Mouse (Mus musculus) left cerebral cortex, adult 2 months (tissue): ENCODE measurements around the gene Itih4. TPM values are rescaled to one million over a fixed set of nuclear protein-coding genes. Genes with fewer than 3 reads are reported as not detected.

ENCODE experiments used
- DNase-seq, 2 experiments: peaks; one replicate each; pipeline ENCODE4 v3.0.0; 2021 to 2022; ENCODE audit warnings: low spot score in 2 of 2, mixed read lengths in 1 of 2; ENCODE audit errors: extremely low spot score in 1 of 2
- H3K27ac ChIP-seq: fragments of 200-600 bp; 2 replicates; pipeline ENCODE4 v1.8.1; 2022
- H3K4me3 ChIP-seq: fragments of 200-600 bp; 2 replicates; pipeline ENCODE4 v1.8.1; 2022
- CTCF ChIP-seq: fragments of 200-600 bp; IDR thresholded peaks from 2 replicates; pipeline ENCODE4 v1.8.1; 2022; ENCODE audit warnings: antibody characterized with exemption, mild to moderate bottlenecking, moderate library complexity
- intact Hi-C: fragments of 180-260 bp; cut with DNase I; formaldehyde crosslinking; loops from one replicate; pipeline ENCODE4 v1.15.1; 2025
- total RNA-seq, 2 experiments: library from RNA; stranded (reverse); gene quantifications; 2 replicates each; pipeline ENCODE4 v1.2.3; 2021

The Itih4 gene
- total RNA-seq, 2 experiments from 2014 or later = 0.12 TPM; not detected in 1

GRCm38 (mm10) chr14:30880811-30881717 lies 5.2 kb upstream of the Itih4 start:
- peak in 1 of 2 experiments; percentile 55 for DNase-seq
- intact Hi-C loops = no loop called here
- TF ChIP-seq CTCF = peak; percentile 73
- Histone ChIP-seq H3K4me3 (no peak overlapping the region), H3K27ac (no peak overlapping the region)

DNA sequence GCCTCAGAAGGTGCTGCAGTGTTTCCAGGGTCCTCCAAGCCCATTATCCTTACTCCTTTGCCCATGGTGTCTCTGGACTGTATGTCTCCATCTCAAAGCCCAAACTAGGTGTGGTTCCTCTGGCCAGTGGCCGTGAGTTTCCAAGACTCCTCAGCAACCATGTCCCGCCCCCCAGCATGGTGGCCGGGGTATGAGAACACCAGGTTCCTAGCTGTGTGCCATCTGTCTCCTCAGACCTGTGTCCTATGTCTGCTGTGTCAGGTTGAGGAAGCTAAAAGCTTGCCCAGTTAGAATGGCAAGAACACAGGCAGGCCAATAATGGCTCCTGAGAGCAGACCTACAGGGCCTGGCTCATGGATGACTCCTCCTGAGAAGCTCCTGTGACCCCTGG lies 4.6 kb upstream of the Itih4 start:
- TF ChIP-seq CTCF = no peak
- intact Hi-C loops = no loop called here
- H3K27ac ChIP-seq = no peak overlapping the region
- no peak overlapping the region for H3K4me3 ChIP-seq
- no peak for DNase-seq

DNA sequence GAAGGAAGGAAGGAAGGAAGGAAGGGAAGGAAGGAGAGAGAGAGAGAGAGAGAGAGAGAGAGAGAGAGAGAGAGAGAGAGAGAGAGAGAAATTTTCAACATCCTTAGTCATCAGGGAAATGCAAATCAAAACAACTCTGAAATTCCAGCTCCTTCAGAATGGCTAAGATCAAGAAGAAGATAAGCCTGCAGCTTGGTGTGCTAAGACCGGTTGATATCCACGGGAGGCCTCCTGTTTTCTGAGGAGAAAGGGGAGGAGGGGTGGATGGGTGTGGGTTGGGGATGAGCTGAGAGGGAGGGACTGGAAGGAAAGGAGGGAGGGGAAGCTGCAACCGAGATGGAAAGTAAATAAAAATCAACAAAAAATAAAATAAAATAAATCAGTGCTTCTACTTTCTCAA lies 978 bp upstream of the Itih4 start:
- DNase-seq = no peak
- no peak overlapping the region for H3K4me3 ChIP-seq
- intact Hi-C loops = no loop called here
- TF ChIP-seq CTCF = no peak
- H3K27ac ChIP-seq = no peak overlapping the region

DNA sequence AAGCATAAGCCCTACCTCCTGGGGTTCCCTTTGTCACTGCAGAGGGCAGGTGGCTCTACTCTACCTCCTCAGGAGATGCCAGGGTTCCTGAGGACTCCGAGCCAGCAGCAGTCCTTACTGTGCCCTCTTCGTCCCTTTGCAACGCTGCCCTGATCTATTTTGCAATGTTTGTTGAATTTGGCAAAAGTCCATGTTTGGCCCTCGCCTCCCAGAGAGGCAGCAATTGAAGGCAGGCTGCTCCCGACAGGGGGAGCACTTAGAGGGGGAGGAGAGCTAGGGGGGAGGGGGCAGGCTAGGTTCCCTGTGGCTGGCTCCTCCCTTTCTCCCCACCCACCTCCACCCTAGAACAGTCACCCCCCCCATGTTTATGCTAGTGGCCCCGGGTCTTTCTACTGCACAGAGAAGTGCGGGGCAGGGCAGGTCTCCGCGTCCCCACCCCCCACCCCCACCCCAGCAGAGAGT lies 2.0 kb downstream of the Itih4 start:
- H3K27ac ChIP-seq = no peak overlapping the region
- intact Hi-C loops = no loop called here
- DNase-seq = no peak
- TF ChIP-seq CTCF = peak; percentile 25
- H3K4me3 ChIP-seq = no peak overlapping the region

DNA sequence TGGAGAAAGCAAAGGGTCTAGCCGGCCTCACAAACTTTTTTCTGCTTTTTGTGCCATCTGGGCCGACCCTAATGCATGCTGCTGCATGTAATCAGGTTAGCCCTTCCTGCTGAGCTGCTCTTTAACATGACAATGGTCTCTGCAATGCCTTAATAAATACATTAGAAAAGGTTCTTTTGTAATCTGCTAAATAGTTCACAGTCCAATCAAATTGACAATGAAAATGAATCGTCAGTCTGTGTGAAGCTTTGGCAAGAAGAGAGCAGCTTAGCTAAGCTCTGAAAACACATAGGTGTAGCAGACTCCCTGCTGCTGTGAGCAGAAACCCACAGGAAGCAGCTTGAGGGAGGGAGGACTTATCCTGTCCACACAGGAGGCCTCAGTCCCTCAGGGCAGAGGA lies 13.7 kb downstream of the Itih4 start:
- Histone ChIP-seq H3K4me3 (no peak overlapping the region), H3K27ac (no peak overlapping the region)
- DNase-seq = no peak
- no peak for TF ChIP-seq CTCF
- intact Hi-C loops = no loop called here

- Histone ChIP-seq H3K27ac (no peak overlapping the region), H3K4me3 (no peak overlapping the region)
- DNase-seq = no peak
- intact Hi-C loops = no loop called here
- TF ChIP-seq CTCF = no peak
Measured at GRCm38 (mm10) chr14:30902628-30903027, 16.4 kb downstream of the Itih4 start.

DNA sequence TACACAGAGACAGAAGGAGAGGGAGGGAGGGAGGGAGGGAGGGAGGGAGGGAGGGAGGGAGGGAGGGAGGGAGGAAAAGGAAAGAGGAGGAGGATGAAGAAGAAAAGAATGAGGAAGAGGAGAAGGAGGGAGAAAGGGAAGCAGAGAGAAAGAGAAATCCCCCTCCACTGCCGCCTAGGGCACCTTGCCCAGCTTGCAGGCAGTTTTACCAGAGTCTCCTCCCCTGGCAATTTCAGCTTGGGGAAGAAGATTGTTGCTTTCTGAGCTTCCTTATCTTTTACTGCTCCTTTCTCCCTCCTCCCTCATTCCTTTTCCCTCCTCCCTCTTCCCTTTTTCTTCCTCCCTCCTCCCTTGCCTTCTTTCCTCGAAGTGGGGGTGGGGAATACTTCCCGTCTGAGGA lies 16.8 kb downstream of the Itih4 start:
- Histone ChIP-seq H3K27ac (no peak overlapping the region), H3K4me3 (no peak overlapping the region)
- intact Hi-C loops = no loop called here
- no peak for TF ChIP-seq CTCF
- DNase-seq = no peak

- Histone ChIP-seq H3K4me3 (no peak overlapping the region), H3K27ac (no peak overlapping the region)
- intact Hi-C loops = no loop called here
- no peak for TF ChIP-seq CTCF
- DNase-seq = no peak
Measured at GRCm38 (mm10) chr14:30904307-30904706, 18.0 kb downstream of the Itih4 start.

GRCm38 (mm10) chr14:30906001-30906400 lies 19.7 kb downstream of the Itih4 start:
- TF ChIP-seq CTCF = no peak
- DNase-seq = no peak
- H3K4me3 ChIP-seq = no peak overlapping the region
- intact Hi-C loops = no loop called here
- no peak overlapping the region for H3K27ac ChIP-seq

DNA sequence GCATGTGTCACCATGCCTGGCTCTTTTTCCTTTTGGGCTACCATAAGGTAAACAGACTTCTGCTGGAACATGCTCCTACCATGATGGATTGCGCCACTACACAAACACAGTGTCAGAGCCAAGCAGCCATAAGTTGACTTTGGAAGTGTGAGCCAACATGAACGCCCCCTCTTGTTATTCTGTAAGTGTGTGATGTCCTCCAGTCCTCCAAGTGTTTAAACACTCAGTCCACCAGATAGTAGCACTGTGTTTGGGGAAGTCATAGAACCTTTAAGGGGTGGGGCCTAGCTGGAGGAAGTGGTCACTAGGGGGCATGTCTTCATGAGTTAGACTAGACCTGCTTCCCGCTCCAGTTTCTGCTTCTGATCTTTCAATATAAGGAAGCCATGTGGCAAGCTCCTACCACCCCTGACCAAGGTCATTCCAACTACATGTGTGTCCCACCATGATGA lies 21.6 kb downstream of the Itih4 start:
- H3K4me3 ChIP-seq = no peak overlapping the region
- no peak overlapping the region for H3K27ac ChIP-seq
- intact Hi-C loops = no loop called here
- DNase-seq = no peak
- TF ChIP-seq CTCF = no peak

- no peak for TF ChIP-seq CTCF
- H3K27ac ChIP-seq = no peak overlapping the region
- no peak for DNase-seq
- intact Hi-C loops = no loop called here
- H3K4me3 ChIP-seq = no peak overlapping the region
Measured at GRCm38 (mm10) chr14:30911141-30911540, 24.9 kb downstream of the Itih4 start.

- intact Hi-C loops = no loop called here
Measured at GRCm38 (mm10) chr14:30912641-30913040, 26.4 kb downstream of the Itih4 start.

DNA sequence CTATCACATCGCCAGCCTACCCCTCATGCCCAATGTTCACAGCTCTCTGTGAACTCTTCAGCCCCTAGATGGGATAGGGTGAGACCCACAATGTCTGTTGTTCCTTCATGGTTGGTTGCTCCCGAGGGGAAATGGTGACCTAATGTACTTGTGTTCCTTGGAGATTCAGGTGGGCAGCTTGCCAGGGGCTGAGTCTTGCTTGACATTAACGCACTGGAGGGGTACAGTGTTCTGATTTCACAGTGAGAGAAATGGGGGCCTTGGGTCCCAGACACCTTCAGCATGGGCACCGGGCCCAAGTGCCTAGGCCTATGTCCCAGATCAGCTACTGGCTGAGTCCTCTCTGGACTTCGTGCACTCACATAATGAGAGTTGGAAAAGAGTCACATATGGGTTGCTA lies 27.1 kb downstream of the Itih4 start:
- TF ChIP-seq CTCF = no peak
- DNase-seq = no peak
- no peak overlapping the region for H3K4me3 ChIP-seq
- intact Hi-C loops = no loop called here
- no peak overlapping the region for H3K27ac ChIP-seq

More at GRCm38 (mm10) chr14:30912641-30913040, 26.4 kb downstream of the Itih4 start:
- Histone ChIP-seq H3K27ac (no peak overlapping the region), H3K4me3 (no peak overlapping the region)
- no peak for DNase-seq
- no peak for TF ChIP-seq CTCF
